Mouse (Mus musculus) CH12.LX (cell line): ENCODE results near the gene Cenpb. TPM values are rescaled to one million over a fixed set of nuclear protein-coding genes. Genes with fewer than 3 reads are reported as not detected.
A peak's percentile ranks its signal among the peaks of the same experiment; 100 is the strongest.

Experiments used
- DNase-seq: peaks from one replicate; pipeline ENCODE4 v3.0.0-alpha.2; 2013; ENCODE audit errors: extremely low read depth
- H3K27ac ChIP-seq: 2 replicates; pipeline ENCODE4 v1.5.1; 2012; ENCODE audit warnings: low read depth, mild to moderate bottlenecking, control low read depth, moderate library complexity; ENCODE audit not compliant: insufficient read depth
- H3K27me3 ChIP-seq: replicated peaks from 2 replicates; pipeline ENCODE3; 2012; ENCODE audit warnings: inconsistent platforms
- H3K36me3 ChIP-seq, 2 experiments: replicated peaks in 1 of 2; 2 replicates each; pipeline versions ENCODE3 to v1.6.1; 2012; ENCODE audit warnings: inconsistent platforms in 1 of 2, low read length in 1 of 2, mild to moderate bottlenecking in 1 of 2, mixed read lengths in 1 of 2, moderate library complexity in 1 of 2; ENCODE audit not compliant: control insufficient read depth in 1 of 2, insufficient read depth in 1 of 2
- H3K4me1 ChIP-seq, 2 experiments: 2 replicates each; pipeline ENCODE4 v1.6.1; 2012; ENCODE audit warnings: inconsistent platforms in 1 of 2, moderate library complexity in 1 of 2; ENCODE audit not compliant: insufficient read depth in 2 of 2, control insufficient read depth in 1 of 2
- H3K4me2 ChIP-seq: 2 replicates; pipeline ENCODE4 v1.6.1; 2012; ENCODE audit warnings: low read depth, mild to moderate bottlenecking, control low read depth; ENCODE audit not compliant: poor library complexity, insufficient read depth, severe bottlenecking
- H3K4me3 ChIP-seq, 3 experiments: fragments of 150-350 bp in 1 of 3; sonication (generic) in 1 of 3; replicated peaks in 1 of 3; 2 replicates each; pipeline versions ENCODE3 to v1.5.1; 2011 to 2012; ENCODE audit warnings: low read depth in 2 of 3, low read length in 2 of 3, mild to moderate bottlenecking in 2 of 3, moderate library complexity in 2 of 3, control low read depth in 1 of 3, improper control_type of control experiment in 1 of 3, inconsistent platforms in 1 of 3, mixed read lengths in 1 of 3; ENCODE audit not compliant: poor library complexity in 1 of 3
- H3K79me2 ChIP-seq: replicated peaks from 2 replicates; pipeline ENCODE4 v1.6.1; 2012; ENCODE audit warnings: mild to moderate bottlenecking, moderate library complexity; ENCODE audit not compliant: control insufficient read depth, poor library complexity, insufficient read depth, severe bottlenecking; ENCODE audit errors: extremely low read depth
- H3K9ac ChIP-seq: 2 replicates; pipeline ENCODE4 v1.6.1; 2012; ENCODE audit warnings: low read depth, mild to moderate bottlenecking, control low read depth, moderate library complexity; ENCODE audit not compliant: insufficient read depth
- H3K9me3 ChIP-seq: replicated peaks from 2 replicates; pipeline ENCODE3; 2012; ENCODE audit warnings: low read length, inconsistent platforms, mixed read lengths
- BHLHE40 ChIP-seq: IDR thresholded peaks from 2 replicates; pipeline ENCODE4 v1.6.1; 2011; ENCODE audit warnings: mild to moderate bottlenecking, low read depth, low read length, improper control_type of control experiment
- CHD1 ChIP-seq: IDR thresholded peaks from 2 replicates; pipeline ENCODE4 v1.6.1; 2012; ENCODE audit warnings: low read depth, low read length, improper control_type of control experiment, inconsistent platforms
- CHD2 ChIP-seq: IDR thresholded peaks from 2 replicates; pipeline ENCODE4 v1.6.1; 2011; ENCODE audit warnings: low read length, improper control_type of control experiment
- CTCF ChIP-seq, 2 experiments: IDR thresholded peaks in 1 of 2; conservative IDR thresholded peaks in 1 of 2; 2 replicates each; pipeline ENCODE4 v1.5.1; 2011 to 2012; ENCODE audit warnings: low read depth in 2 of 2, low read length in 2 of 2, improper control_type of control experiment in 1 of 2, inconsistent platforms in 1 of 2, mild to moderate bottlenecking in 1 of 2, moderate library complexity in 1 of 2
- JUN ChIP-seq: IDR thresholded peaks from 2 replicates; pipeline ENCODE4 v1.6.1; 2011; ENCODE audit warnings: low read depth, mild to moderate bottlenecking, low read length, improper control_type of control experiment, moderate library complexity; ENCODE audit not compliant: insufficient read depth
- MAFK ChIP-seq: IDR thresholded peaks from 2 replicates; pipeline ENCODE4 v1.6.1; 2011; ENCODE audit warnings: low read length, improper control_type of control experiment; ENCODE audit not compliant: insufficient replicate concordance
- MAX ChIP-seq: IDR thresholded peaks from 2 replicates; pipeline ENCODE4 v1.6.1; 2011; ENCODE audit warnings: low read length, improper control_type of control experiment
- MXI1 ChIP-seq: IDR thresholded peaks from 2 replicates; pipeline ENCODE4 v1.6.1; 2011; ENCODE audit warnings: mild to moderate bottlenecking, low read depth, low read length, improper control_type of control experiment
- PAX5 ChIP-seq: IDR thresholded peaks from 2 replicates; pipeline ENCODE4 v1.6.1; 2012; ENCODE audit warnings: low read length, inconsistent platforms, mixed read lengths
- RAD21 ChIP-seq: IDR thresholded peaks from 2 replicates; pipeline ENCODE4 v1.6.1; 2011; ENCODE audit warnings: low read depth, mild to moderate bottlenecking, low read length, improper control_type of control experiment, moderate library complexity
- SMC3 ChIP-seq: IDR thresholded peaks from 2 replicates; pipeline ENCODE4 v1.6.1; 2011; ENCODE audit warnings: low read depth, low read length, improper control_type of control experiment
- UBTF ChIP-seq: IDR thresholded peaks from 2 replicates; pipeline ENCODE4 v1.6.1; 2012; ENCODE audit warnings: low read depth, mild to moderate bottlenecking, inconsistent platforms, low read length, improper control_type of control experiment, moderate library complexity
- dilution Hi-C: fragments of 300-500 bp; cut with MboI; formaldehyde crosslinking; loops from 2 replicates; pipeline ENCODE4 v1.14.3; 2020; ENCODE audit warnings: low sequenced_read_pairs; ENCODE audit not compliant: extremely low pct_unique_long_range_greater_than_20kb, extremely low pct_ligation_motif_present
- in situ Hi-C: fragments of 300-500 bp; cut with MboI; formaldehyde crosslinking; loops from 3 replicates; pipeline ENCODE4 v1.14.3; 2019; ENCODE audit warnings: low sequenced_read_pairs, low pct_ligation_motif_present, low pct_unique_long_range_greater_than_20kb, mixed read lengths
- polyA plus RNA-seq: library from polyadenylated mRNA; unstranded; fragments of >175 nt; gene quantifications from 2 replicates; pipeline ENCODE4 v1.2.1, GENCODE M21; 2012; ENCODE audit warnings: low read depth; ENCODE audit not compliant: insufficient read length
- total RNA-seq, 2 experiments: library from RNA; depleted of rRNA; stranded (reverse); fragments of 300-350 nt in 1 of 2; fragments of >200 nt in 1 of 2; gene quantifications; 2 replicates each; pipeline ENCODE4 v1.2.3; 2012 to 2014

Cenpb gene
- total and polyA plus RNA-seq, 3 experiments, result 18.1 to 26.6 (median 24.4) TPM

GRCm38 (mm10) chr2:131142592-131142991, 37.3 kb downstream of the Cenpb start:
- no peak overlapping the region for H3K4me3 ChIP-seq
- no peaks in the 10 kb centered on the region for H3K79me2 ChIP-seq
- 0 out of 4 replicates have a peak, but pooled peaks cover 0 to 2% of the 10 kb centered on the region in 2 experiments for H3K4me1 ChIP-seq
- no peaks in the 10 kb centered on the region for H3K9me3 ChIP-seq
- peak; percentile 53 for DNase-seq
- peaks cover 29 to 75% of the 10 kb centered on the region in 2 experiments for H3K36me3 ChIP-seq
- dilution Hi-C loops (no loop called here), in situ Hi-C loops (no loop called here)
- no peak overlapping the region for H3K9ac ChIP-seq
- no peak overlapping the region for H3K4me2 ChIP-seq
- H3K27ac ChIP-seq, result no peak overlapping the region
- TF ChIP-seq CTCF (conservative IDR thresholded peaks at IDR 0.05 in 1 of 2, IDR thresholded peaks at IDR 0.05 in 1 of 2; ENCODE audit: low read depth in 2 of 2, low read length in 2 of 2), result peak; percentile 44 to 75
- peak; percentile 59 for TF ChIP-seq RAD21
- TF ChIP-seq JUN, result no peak
- no peak for TF ChIP-seq CHD1
- peak; percentile 76 for TF ChIP-seq SMC3
- no peak for TF ChIP-seq PAX5
- H3K27me3 ChIP-seq, result no peaks in the 10 kb centered on the region

- in situ Hi-C loops, result no loop called here
- Histone ChIP-seq H3K27ac (no peak overlapping the region), H3K79me2 (no peaks in the 10 kb centered on the region), H3K9me3 (no peaks in the 10 kb centered on the region), H3K9ac (no peak overlapping the region), H3K27me3 (no peaks in the 10 kb centered on the region), H3K4me2 (no peak overlapping the region), H3K4me1 (0 out of 4 replicates have a peak, but pooled peaks cover 0 to 2% of the 10 kb centered on the region in 2 experiments), H3K4me3 (no peak overlapping the region), H3K36me3 (peaks cover 19 to 65% of the 10 kb centered on the region in 2 experiments)
- dilution Hi-C loops, result no loop called here
- TF ChIP-seq CHD2 (no peak), MAFK (no peak)
- TF ChIP-seq, all 38 proteins: peak for 0
- no peak for DNase-seq
These were observed 38.4 kb downstream of the Cenpb start for GRCm38 (mm10) chr2:131141336-131141986.

- H3K9ac ChIP-seq, result no peak overlapping the region
- H3K27me3 ChIP-seq, result no peaks in the 10 kb centered on the region
- no peaks in the 10 kb centered on the region for H3K9me3 ChIP-seq
- peaks cover 15 to 55% of the 10 kb centered on the region in 2 experiments for H3K36me3 ChIP-seq
- H3K4me1 ChIP-seq, result 0 out of 4 replicates have a peak, but pooled peaks cover 0 to 2% of the 10 kb centered on the region in 2 experiments
- no peak overlapping the region for H3K4me2 ChIP-seq
- in situ Hi-C loops, result no loop called here
- no peak overlapping the region for H3K27ac ChIP-seq
- TF ChIP-seq BHLHE40 (no peak), MXI1 (no peak), MAX (no peak), UBTF (no peak)
- dilution Hi-C loops, result no loop called here
- DNase-seq, result no peak
- no peak overlapping the region for H3K4me3 ChIP-seq
- no peaks in the 10 kb centered on the region for H3K79me2 ChIP-seq
These were observed 39.3 kb downstream of the Cenpb start for GRCm38 (mm10) chr2:131140533-131140905.
